Mouse (Mus musculus) hindbrain, embryonic 14.5 days (tissue): ENCODE data around the gene Hoxa10. TPM values are rescaled to one million over a fixed set of nuclear protein-coding genes. Genes with fewer than 3 reads are reported as not detected.

ENCODE experiments used
- ATAC-seq: fragments of 200-750 bp; cut with Nextera tagmentation; 2 replicates; pipeline ENCODE4 v1.8.0; 2017; ENCODE audit warnings: moderate number of reproducible peaks, mild to moderate bottlenecking, moderate TSS enrichment, moderate library complexity; ENCODE audit not compliant: low FRiP score
- DNase-seq: peaks from one replicate; pipeline ENCODE4 v3.0.0-alpha.2; 2015; ENCODE audit warnings: low spot score
- H3K27ac ChIP-seq: fragments of 300-500 bp; sonication (generic); 2 replicates; pipeline ENCODE4 v1.5.1; 2014; ENCODE audit warnings: mild to moderate bottlenecking, moderate library complexity
- H3K27me3 ChIP-seq: fragments of 300-500 bp; sonication (generic); 2 replicates; pipeline ENCODE4 v1.6.1; 2014; ENCODE audit warnings: mild to moderate bottlenecking, low read length, mixed read lengths; ENCODE audit not compliant: control insufficient read depth, insufficient read depth
- H3K36me3 ChIP-seq: fragments of 300-500 bp; sonication (generic); replicated peaks from 2 replicates; pipeline ENCODE4 v1.6.1; 2014; ENCODE audit not compliant: control insufficient read depth, insufficient read depth
- H3K4me1 ChIP-seq: fragments of 300-500 bp; sonication (generic); replicated peaks from 2 replicates; pipeline ENCODE4 v1.6.1; 2014; ENCODE audit warnings: antibody characterized with exemption, low read length, mixed read lengths; ENCODE audit not compliant: control insufficient read depth, insufficient read depth
- H3K4me2 ChIP-seq: fragments of 300-500 bp; sonication (generic); replicated peaks from 2 replicates; pipeline ENCODE4 v1.6.1; 2014; ENCODE audit warnings: mild to moderate bottlenecking, moderate library complexity
- H3K4me3 ChIP-seq: fragments of 300-500 bp; sonication (generic); replicated peaks from 2 replicates; pipeline ENCODE4 v1.5.1; 2014; ENCODE audit warnings: mild to moderate bottlenecking, low read length
- H3K9ac ChIP-seq: fragments of 300-500 bp; sonication (generic); 2 replicates; pipeline ENCODE4 v1.6.1; 2014
- H3K9me3 ChIP-seq: fragments of 300-500 bp; sonication (generic); 2 replicates; pipeline ENCODE4 v1.6.1; 2016; ENCODE audit warnings: low read length; ENCODE audit not compliant: control insufficient read depth
- WGBS: fragments of 180-500 bp; shearing (Covaris S2); extraction: QIAGEN DNeasy Blood & Tissue Kit; methylation state at CpG from one replicate; pipeline ENCODE4 v1.1.7; 2014; 5-methylcytosine and 5-hydroxymethylcytosine counted together
- polyA plus RNA-seq: library from polyadenylated mRNA; unstranded; fragments of >200 nt; fragmentation: Nextera tagmentation; extraction: Ambion mirVana; gene quantifications from 2 replicates; pipeline ENCODE4 v1.2.1, GENCODE M21; 2014

Hoxa10 gene
- polyA plus RNA-seq, 1 experiment from 2014 or later: 0.37 TPM

- H3K9ac ChIP-seq: no peak overlapping the region
- no peaks in the 10 kb centered on the region for H3K36me3 ChIP-seq
- no peak overlapping the region for H3K4me3 ChIP-seq
- H3K27ac ChIP-seq: no peak overlapping the region
- no peak overlapping the region for H3K4me2 ChIP-seq
- ATAC-seq: no peak
- no peaks in the 10 kb centered on the region for H3K9me3 ChIP-seq
- no peaks in the 10 kb centered on the region for H3K4me1 ChIP-seq
- WGBS: 3% methylated on average over 22 of the region's 22 CpGs
- no peak for DNase-seq
- peaks cover 99% of the 10 kb centered on the region for H3K27me3 ChIP-seq
These were observed 32.4 kb upstream of the Hoxa10 start for GRCm38 (mm10) chr6:52272766-52273655.

- Histone ChIP-seq H3K36me3 (no peaks in the 10 kb centered on the region), H3K9me3 (no peaks in the 10 kb centered on the region), H3K4me3 (no peak overlapping the region), H3K4me1 (no peaks in the 10 kb centered on the region), H3K27ac (no peak overlapping the region), H3K9ac (no peak overlapping the region), H3K27me3 (peaks cover 99% of the 10 kb centered on the region), H3K4me2 (no peak overlapping the region)
- 5% methylated on average over 23 of the region's 23 CpGs for WGBS
- ATAC-seq (peak; percentile 31; the same call in 1 of the 2 replicates), DNase-seq (peak; percentile 84)
These were observed 30.1 kb upstream of the Hoxa10 start for GRCm38 (mm10) chr6:52270494-52271480.

DNA sequence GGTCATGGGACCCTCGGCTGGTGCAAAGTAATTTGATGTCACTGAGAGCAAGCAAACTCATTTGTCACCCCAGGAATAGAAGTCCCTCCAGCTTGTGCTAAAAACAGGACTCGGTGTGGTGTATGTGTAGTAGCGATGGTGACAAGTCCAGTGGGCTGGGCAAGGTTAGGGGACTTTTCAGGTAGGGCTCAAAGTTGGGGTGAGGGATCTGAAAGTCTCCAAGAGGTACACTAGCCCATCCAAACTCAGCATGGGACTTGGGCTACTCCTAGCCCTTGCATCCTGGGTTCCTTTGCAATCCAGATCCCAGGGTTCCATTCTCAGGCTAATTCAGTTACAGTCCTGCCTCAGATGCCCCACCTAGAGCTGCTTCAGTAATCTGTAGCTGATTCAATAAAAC, 28.1 kb upstream of the Hoxa10 start:
- DNase-seq: no peak
- WGBS: 2% methylated on average over 3 of the region's 3 CpGs
- Histone ChIP-seq H3K4me1 (no peaks in the 10 kb centered on the region), H3K9me3 (no peaks in the 10 kb centered on the region), H3K4me3 (no peak overlapping the region), H3K4me2 (no peak overlapping the region), H3K9ac (no peak overlapping the region), H3K27ac (no peak overlapping the region), H3K27me3 (peaks cover 99% of the 10 kb centered on the region), H3K36me3 (no peaks in the 10 kb centered on the region)
- no peak for ATAC-seq

DNA sequence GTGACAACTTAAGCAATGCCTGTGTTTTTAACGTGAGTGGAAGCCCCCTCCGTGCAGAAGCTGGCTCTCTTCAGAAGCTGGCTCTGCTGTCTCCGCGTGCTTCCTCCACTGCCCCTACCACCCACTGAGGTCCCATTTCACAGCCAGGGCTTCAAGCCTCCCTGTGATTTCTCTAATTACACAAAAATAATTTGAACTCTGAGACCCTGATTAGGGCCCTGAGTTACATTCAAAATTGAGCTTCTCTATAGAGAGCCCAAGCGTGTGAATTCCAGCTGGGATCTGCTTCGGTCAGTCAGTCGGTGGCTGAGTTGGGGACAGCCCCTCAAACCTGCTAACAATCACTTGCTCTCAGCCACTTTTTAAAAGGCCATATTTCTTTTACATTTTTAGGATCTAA, 27.7 kb upstream of the Hoxa10 start:
- no peak for ATAC-seq

GRCm38 (mm10) chr6:52267691-52268090, 27.0 kb upstream of the Hoxa10 start:
- ATAC-seq: no peak
- no peak overlapping the region for H3K4me3 ChIP-seq
- H3K4me1 ChIP-seq: no peaks in the 10 kb centered on the region
- no peak overlapping the region for H3K27ac ChIP-seq
- 10% methylated on average over 3 of the region's 3 CpGs for WGBS
- no peak overlapping the region for H3K9ac ChIP-seq
- H3K27me3 ChIP-seq: peaks cover 99% of the 10 kb centered on the region
- DNase-seq: no peak
- H3K9me3 ChIP-seq: no peaks in the 10 kb centered on the region
- H3K36me3 ChIP-seq: no peaks in the 10 kb centered on the region
- H3K4me2 ChIP-seq: no peak overlapping the region

More for the DNA sequence above, 27.7 kb upstream of the Hoxa10 start:
- H3K9me3 ChIP-seq: no peaks in the 10 kb centered on the region
- no peak overlapping the region for H3K4me2 ChIP-seq
- H3K36me3 ChIP-seq: no peaks in the 10 kb centered on the region
- WGBS: 1% methylated on average over 7 of the region's 7 CpGs
- H3K4me1 ChIP-seq: no peaks in the 10 kb centered on the region
- H3K27me3 ChIP-seq: peaks cover 99% of the 10 kb centered on the region
- no peak for DNase-seq
- no peak overlapping the region for H3K27ac ChIP-seq
- no peak overlapping the region for H3K9ac ChIP-seq
- H3K4me3 ChIP-seq: no peak overlapping the region

GRCm38 (mm10) chr6:52267221-52267620, 26.6 kb upstream of the Hoxa10 start:
- DNase-seq: no peak

DNA sequence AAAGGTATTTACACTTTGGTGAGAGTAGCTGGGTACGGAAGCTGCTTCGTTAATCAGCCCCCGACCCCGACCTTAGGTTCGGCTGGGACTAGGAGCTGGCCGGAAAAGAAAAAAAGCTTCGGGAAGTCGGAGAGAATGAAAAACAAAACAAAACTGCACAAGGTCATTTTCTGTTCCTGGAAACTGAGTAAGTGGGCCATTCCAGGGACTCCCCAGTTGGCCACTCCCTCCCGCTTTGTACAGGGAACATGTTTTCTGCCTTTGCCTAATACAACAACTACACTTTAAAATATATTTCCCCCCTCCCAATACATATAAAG, 26.0 kb upstream of the Hoxa10 start:
- ATAC-seq (no peak), DNase-seq (no peak)
- Histone ChIP-seq H3K27me3 (peaks cover 100% of the 10 kb centered on the region), H3K36me3 (no peaks in the 10 kb centered on the region), H3K4me2 (no peak overlapping the region), H3K4me1 (no peaks in the 10 kb centered on the region), H3K27ac (no peak overlapping the region), H3K9me3 (no peaks in the 10 kb centered on the region), H3K4me3 (no peak overlapping the region), H3K9ac (no peak overlapping the region)
- 2% methylated on average over 9 of the region's 9 CpGs for WGBS

More at GRCm38 (mm10) chr6:52267221-52267620, 26.6 kb upstream of the Hoxa10 start:
- no peak overlapping the region for H3K4me3 ChIP-seq
- H3K27me3 ChIP-seq: peaks cover 99% of the 10 kb centered on the region
- no peak overlapping the region for H3K27ac ChIP-seq
- 16% methylated on average over 5 of the region's 5 CpGs for WGBS
- ATAC-seq: no peak
- no peaks in the 10 kb centered on the region for H3K9me3 ChIP-seq
- no peaks in the 10 kb centered on the region for H3K36me3 ChIP-seq
- H3K4me1 ChIP-seq: no peaks in the 10 kb centered on the region
- no peak overlapping the region for H3K4me2 ChIP-seq
- H3K9ac ChIP-seq: no peak overlapping the region

DNA sequence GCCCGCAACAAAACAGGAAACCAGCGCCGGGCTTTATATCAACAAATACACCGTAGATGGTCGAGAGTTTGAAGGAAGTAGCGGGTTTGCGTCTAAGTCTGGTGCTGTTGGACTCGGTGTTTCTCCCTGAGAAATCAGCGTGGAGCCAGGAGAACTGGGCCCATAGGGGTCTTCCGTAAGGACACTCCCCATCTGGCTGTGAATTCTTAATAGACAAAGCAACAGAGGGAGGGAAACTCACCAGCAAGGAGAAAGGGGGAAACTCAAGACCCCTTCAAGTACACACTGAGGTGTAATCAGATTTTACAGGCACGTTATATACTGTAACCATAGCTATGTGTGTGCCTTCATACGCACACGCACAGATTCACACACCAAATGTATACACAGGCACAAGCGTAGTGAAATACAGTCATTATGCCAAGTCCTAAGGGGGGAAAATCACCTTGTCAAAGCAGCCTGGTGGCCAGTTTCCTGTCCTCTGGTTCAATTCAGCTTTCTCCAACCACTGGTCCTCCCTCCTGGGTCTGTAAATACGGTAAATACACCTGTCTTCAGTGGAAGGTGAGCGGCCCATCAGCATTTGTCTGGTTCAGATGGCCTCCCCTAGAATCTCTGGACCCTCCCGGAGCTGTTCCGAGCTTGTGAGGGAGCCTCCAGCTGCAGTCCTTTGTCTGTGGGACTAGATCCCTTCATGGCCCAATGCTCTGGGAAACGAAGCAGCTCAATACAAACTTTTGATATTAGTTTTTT, 25.4 kb upstream of the Hoxa10 start:
- no peak overlapping the region for H3K4me2 ChIP-seq
- H3K36me3 ChIP-seq: no peaks in the 10 kb centered on the region
- peaks cover 100% of the 10 kb centered on the region for H3K27me3 ChIP-seq
- no peak for ATAC-seq
- H3K4me3 ChIP-seq: no peak overlapping the region
- no peak for DNase-seq
- 0% methylated on average over 19 of the region's 19 CpGs for WGBS
- H3K27ac ChIP-seq: no peak overlapping the region
- no peaks in the 10 kb centered on the region for H3K9me3 ChIP-seq
- no peak overlapping the region for H3K9ac ChIP-seq
- no peaks in the 10 kb centered on the region for H3K4me1 ChIP-seq
